Mouse (Mus musculus) CH12.LX (cell line): Measurements from ENCODE around the gene Tstd1. TPM values are rescaled to one million over a fixed set of nuclear protein-coding genes. Genes with fewer than 3 reads are reported as not detected.

Experiments used
- DNase-seq: peaks from one replicate; pipeline ENCODE4 v3.0.0-alpha.2; 2013; ENCODE audit errors: extremely low read depth
- H3K27ac ChIP-seq: 2 replicates; pipeline ENCODE4 v1.5.1; 2012; ENCODE audit warnings: low read depth, mild to moderate bottlenecking, control low read depth, moderate library complexity; ENCODE audit not compliant: insufficient read depth
- H3K27me3 ChIP-seq: replicated peaks from 2 replicates; pipeline ENCODE3; 2012; ENCODE audit warnings: inconsistent platforms
- H3K36me3 ChIP-seq, 2 experiments: replicated peaks in 1 of 2; 2 replicates each; pipeline versions ENCODE3 to v1.6.1; 2012; ENCODE audit warnings: inconsistent platforms in 1 of 2, low read length in 1 of 2, mild to moderate bottlenecking in 1 of 2, mixed read lengths in 1 of 2, moderate library complexity in 1 of 2; ENCODE audit not compliant: control insufficient read depth in 1 of 2, insufficient read depth in 1 of 2
- H3K4me1 ChIP-seq, 2 experiments: 2 replicates each; pipeline ENCODE4 v1.6.1; 2012; ENCODE audit warnings: inconsistent platforms in 1 of 2, moderate library complexity in 1 of 2; ENCODE audit not compliant: insufficient read depth in 2 of 2, control insufficient read depth in 1 of 2
- H3K4me2 ChIP-seq: 2 replicates; pipeline ENCODE4 v1.6.1; 2012; ENCODE audit warnings: low read depth, mild to moderate bottlenecking, control low read depth; ENCODE audit not compliant: poor library complexity, insufficient read depth, severe bottlenecking
- H3K4me3 ChIP-seq, 3 experiments: fragments of 150-350 bp in 1 of 3; sonication (generic) in 1 of 3; replicated peaks in 1 of 3; 2 replicates each; pipeline versions ENCODE3 to v1.5.1; 2011 to 2012; ENCODE audit warnings: low read depth in 2 of 3, low read length in 2 of 3, mild to moderate bottlenecking in 2 of 3, moderate library complexity in 2 of 3, control low read depth in 1 of 3, improper control_type of control experiment in 1 of 3, inconsistent platforms in 1 of 3, mixed read lengths in 1 of 3; ENCODE audit not compliant: poor library complexity in 1 of 3
- H3K79me2 ChIP-seq: replicated peaks from 2 replicates; pipeline ENCODE4 v1.6.1; 2012; ENCODE audit warnings: mild to moderate bottlenecking, moderate library complexity; ENCODE audit not compliant: control insufficient read depth, poor library complexity, insufficient read depth, severe bottlenecking; ENCODE audit errors: extremely low read depth
- H3K9ac ChIP-seq: 2 replicates; pipeline ENCODE4 v1.6.1; 2012; ENCODE audit warnings: low read depth, mild to moderate bottlenecking, control low read depth, moderate library complexity; ENCODE audit not compliant: insufficient read depth
- H3K9me3 ChIP-seq: replicated peaks from 2 replicates; pipeline ENCODE3; 2012; ENCODE audit warnings: low read length, inconsistent platforms, mixed read lengths
- BHLHE40 ChIP-seq: IDR thresholded peaks from 2 replicates; pipeline ENCODE4 v1.6.1; 2011; ENCODE audit warnings: mild to moderate bottlenecking, low read depth, low read length, improper control_type of control experiment
- CHD1 ChIP-seq: IDR thresholded peaks from 2 replicates; pipeline ENCODE4 v1.6.1; 2012; ENCODE audit warnings: low read depth, low read length, improper control_type of control experiment, inconsistent platforms
- CHD2 ChIP-seq: IDR thresholded peaks from 2 replicates; pipeline ENCODE4 v1.6.1; 2011; ENCODE audit warnings: low read length, improper control_type of control experiment
- CTCF ChIP-seq, 2 experiments: IDR thresholded peaks in 1 of 2; conservative IDR thresholded peaks in 1 of 2; 2 replicates each; pipeline ENCODE4 v1.5.1; 2011 to 2012; ENCODE audit warnings: low read depth in 2 of 2, low read length in 2 of 2, improper control_type of control experiment in 1 of 2, inconsistent platforms in 1 of 2, mild to moderate bottlenecking in 1 of 2, moderate library complexity in 1 of 2
- E2F4 ChIP-seq: IDR thresholded peaks from 2 replicates; pipeline ENCODE4 v1.6.1; 2011; ENCODE audit warnings: low read depth, low read length, improper control_type of control experiment; ENCODE audit not compliant: insufficient replicate concordance
- ELF1 ChIP-seq: IDR thresholded peaks from 2 replicates; pipeline ENCODE4 v1.6.1; 2014; ENCODE audit warnings: low read depth, mild to moderate bottlenecking, inconsistent platforms, low read length, improper control_type of control experiment
- HCFC1 ChIP-seq: IDR thresholded peaks from 2 replicates; pipeline ENCODE4 v1.6.1; 2012; ENCODE audit warnings: low read depth, mild to moderate bottlenecking, inconsistent platforms, low read length, improper control_type of control experiment
- IRF4 ChIP-seq: IDR thresholded peaks from 2 replicates; pipeline ENCODE4 v1.6.1; 2014; ENCODE audit warnings: low read depth, mild to moderate bottlenecking, inconsistent platforms, low read length, improper control_type of control experiment
- JUN ChIP-seq: IDR thresholded peaks from 2 replicates; pipeline ENCODE4 v1.6.1; 2011; ENCODE audit warnings: low read depth, mild to moderate bottlenecking, low read length, improper control_type of control experiment, moderate library complexity; ENCODE audit not compliant: insufficient read depth
- JUND ChIP-seq: conservative IDR thresholded peaks from 2 replicates; pipeline ENCODE4 v1.6.1; 2011; ENCODE audit warnings: low read depth, low read length, improper control_type of control experiment
- KAT2A ChIP-seq: IDR thresholded peaks from 2 replicates; pipeline ENCODE4 v1.6.1; 2012; ENCODE audit warnings: low read length, improper control_type of control experiment, inconsistent platforms; ENCODE audit not compliant: insufficient replicate concordance
- MAX ChIP-seq: IDR thresholded peaks from 2 replicates; pipeline ENCODE4 v1.6.1; 2011; ENCODE audit warnings: low read length, improper control_type of control experiment
- MAZ ChIP-seq: IDR thresholded peaks from 2 replicates; pipeline ENCODE4 v1.6.1; 2012; ENCODE audit warnings: low read depth, mild to moderate bottlenecking, inconsistent platforms, low read length, improper control_type of control experiment, moderate library complexity
- MEF2A ChIP-seq: IDR thresholded peaks from 2 replicates; pipeline ENCODE4 v1.6.1; 2014; ENCODE audit warnings: low read depth, mild to moderate bottlenecking, inconsistent platforms, low read length, improper control_type of control experiment, borderline replicate concordance
- MXI1 ChIP-seq: IDR thresholded peaks from 2 replicates; pipeline ENCODE4 v1.6.1; 2011; ENCODE audit warnings: mild to moderate bottlenecking, low read depth, low read length, improper control_type of control experiment
- MYC ChIP-seq: IDR thresholded peaks from 2 replicates; pipeline ENCODE4 v1.6.1; 2011; ENCODE audit warnings: low read depth, mild to moderate bottlenecking, improper control_type of control experiment, low read length
- NRF1 ChIP-seq: IDR thresholded peaks from 2 replicates; pipeline ENCODE4 v1.6.1; 2014; ENCODE audit warnings: low read depth, mild to moderate bottlenecking, inconsistent platforms, low read length, improper control_type of control experiment, moderate library complexity
- PAX5 ChIP-seq: IDR thresholded peaks from 2 replicates; pipeline ENCODE4 v1.6.1; 2012; ENCODE audit warnings: low read length, inconsistent platforms, mixed read lengths
- POLR2AphosphoS2 ChIP-seq: IDR thresholded peaks from 2 replicates; pipeline ENCODE4 v1.6.1; 2011; ENCODE audit warnings: low read depth, low read length, improper control_type of control experiment
- RAD21 ChIP-seq: IDR thresholded peaks from 2 replicates; pipeline ENCODE4 v1.6.1; 2011; ENCODE audit warnings: low read depth, mild to moderate bottlenecking, low read length, improper control_type of control experiment, moderate library complexity
- SMC3 ChIP-seq: IDR thresholded peaks from 2 replicates; pipeline ENCODE4 v1.6.1; 2011; ENCODE audit warnings: low read depth, low read length, improper control_type of control experiment
- TBP ChIP-seq: conservative IDR thresholded peaks from 2 replicates; pipeline ENCODE4 v1.6.1; 2011; ENCODE audit warnings: low read depth, low read length, improper control_type of control experiment
- TCF12 ChIP-seq: IDR thresholded peaks from 2 replicates; pipeline ENCODE4 v1.6.1; 2014; ENCODE audit warnings: low read depth, mild to moderate bottlenecking, inconsistent platforms, low read length, improper control_type of control experiment
- UBTF ChIP-seq: IDR thresholded peaks from 2 replicates; pipeline ENCODE4 v1.6.1; 2012; ENCODE audit warnings: low read depth, mild to moderate bottlenecking, inconsistent platforms, low read length, improper control_type of control experiment, moderate library complexity
- USF1 ChIP-seq: IDR thresholded peaks from 2 replicates; pipeline ENCODE4 v1.6.1; 2014; ENCODE audit warnings: low read depth, mild to moderate bottlenecking, inconsistent platforms, low read length, improper control_type of control experiment
- USF2 ChIP-seq: conservative IDR thresholded peaks from 2 replicates; pipeline ENCODE4 v1.6.1; 2011; ENCODE audit warnings: low read depth, low read length, improper control_type of control experiment
- ZC3H11A ChIP-seq: IDR thresholded peaks from 2 replicates; pipeline ENCODE4 v1.6.1; 2012; ENCODE audit warnings: low read depth, mild to moderate bottlenecking, inconsistent platforms, low read length, improper control_type of control experiment
- ZMIZ1 ChIP-seq: IDR thresholded peaks from 2 replicates; pipeline ENCODE4 v1.6.1; 2012; ENCODE audit warnings: low read depth, mild to moderate bottlenecking, inconsistent platforms, low read length, improper control_type of control experiment
- ZNF384 ChIP-seq: IDR thresholded peaks from 2 replicates; pipeline ENCODE4 v1.6.1; 2012; ENCODE audit warnings: low read depth, low read length, improper control_type of control experiment, inconsistent platforms
- dilution Hi-C: fragments of 300-500 bp; cut with MboI; formaldehyde crosslinking; loops from 2 replicates; pipeline ENCODE4 v1.14.3; 2020; ENCODE audit warnings: low sequenced_read_pairs; ENCODE audit not compliant: extremely low pct_unique_long_range_greater_than_20kb, extremely low pct_ligation_motif_present
- in situ Hi-C: fragments of 300-500 bp; cut with MboI; formaldehyde crosslinking; loops from 3 replicates; pipeline ENCODE4 v1.14.3; 2019; ENCODE audit warnings: low sequenced_read_pairs, low pct_ligation_motif_present, low pct_unique_long_range_greater_than_20kb, mixed read lengths
- polyA plus RNA-seq: library from polyadenylated mRNA; unstranded; fragments of >175 nt; gene quantifications from 2 replicates; pipeline ENCODE4 v1.2.1, GENCODE M21; 2012; ENCODE audit warnings: low read depth; ENCODE audit not compliant: insufficient read length
- total RNA-seq, 2 experiments: library from RNA; depleted of rRNA; stranded (reverse); fragments of 300-350 nt in 1 of 2; fragments of >200 nt in 1 of 2; gene quantifications; 2 replicates each; pipeline ENCODE4 v1.2.3; 2012 to 2014

The Tstd1 gene
- total and polyA plus RNA-seq, 3 experiments = 1.4 to 3.5 (median 2.5) TPM

DNA sequence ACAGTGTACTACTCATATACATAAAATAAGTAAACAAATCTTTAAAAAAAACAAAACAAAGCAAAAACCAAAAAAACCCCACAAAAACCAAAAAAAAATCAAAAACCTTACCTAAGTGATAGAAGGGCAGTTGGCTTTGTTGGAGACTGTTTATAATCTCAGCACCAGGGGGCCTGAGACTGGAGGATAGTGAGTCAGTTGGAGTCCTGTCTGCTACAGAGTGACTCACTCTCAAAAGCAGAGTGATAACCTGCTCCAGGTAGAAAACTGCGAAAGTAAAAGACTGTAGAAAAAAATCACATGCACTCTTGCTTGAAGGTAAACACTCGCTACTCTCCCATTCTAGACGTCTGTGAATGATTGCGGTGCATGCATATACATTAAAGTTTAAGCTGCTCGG is 26.4 kb downstream of the Tstd1 start:
- H3K27ac ChIP-seq = no peak overlapping the region
- H3K4me2 ChIP-seq = no peak overlapping the region
- no peaks in the 10 kb centered on the region for H3K79me2 ChIP-seq
- no peaks in the 10 kb centered on the region for H3K36me3 ChIP-seq
- peaks cover 10% of the 10 kb centered on the region for H3K9me3 ChIP-seq
- H3K27me3 ChIP-seq = no peaks in the 10 kb centered on the region
- H3K4me1 ChIP-seq = peaks cover 5 to 15% of the 10 kb centered on the region in 2 experiments; a peak in 3 of 4 replicates
- no peak overlapping the region for H3K9ac ChIP-seq
- DNase-seq = no peak
- in situ Hi-C loops = no loop called here
- H3K4me3 ChIP-seq = no peak overlapping the region
- TF ChIP-seq MAZ (no peak), RAD21 (no peak)
- dilution Hi-C loops = no loop called here

DNA sequence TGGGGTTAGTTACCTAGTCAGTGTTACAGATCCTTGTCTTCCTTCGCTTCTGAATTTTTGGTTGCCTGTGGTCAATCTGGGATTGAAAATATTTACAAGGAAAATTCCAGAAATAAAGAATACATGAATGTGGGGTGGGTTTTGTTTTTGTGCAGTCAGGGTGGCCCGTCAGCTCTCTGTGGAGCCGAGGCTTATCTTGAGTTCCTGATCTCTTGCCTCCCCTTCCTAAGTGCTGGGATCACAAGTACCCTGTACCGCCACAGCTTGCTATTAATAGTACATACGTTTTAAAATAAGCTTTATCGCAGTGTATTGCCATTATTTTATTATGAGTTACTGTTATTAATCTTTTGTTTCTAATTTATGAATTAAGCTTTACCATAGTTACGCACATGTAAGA is 28.2 kb downstream of the Tstd1 start:
- in situ Hi-C loops (no loop called here), dilution Hi-C loops (no loop called here)

DNA sequence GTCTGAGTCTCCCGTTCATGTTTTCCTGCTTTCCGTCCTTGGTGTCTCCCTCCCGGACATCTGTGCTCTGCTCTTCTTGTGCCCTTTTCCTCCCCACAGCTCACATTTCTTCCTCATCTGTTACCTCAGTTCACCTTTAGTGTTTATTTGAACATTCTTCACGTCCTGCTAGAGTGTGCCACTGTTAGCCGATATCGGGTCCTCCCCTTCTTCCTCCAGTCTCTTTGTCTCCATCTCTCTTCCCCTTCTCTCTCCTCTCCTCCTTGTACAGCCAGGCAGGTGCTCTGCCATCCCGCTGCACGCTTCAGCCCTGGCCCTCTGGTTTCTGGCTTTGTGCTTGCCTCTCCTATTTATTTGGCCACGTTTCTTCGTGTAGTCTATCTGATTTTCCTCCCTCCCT is 29.0 kb downstream of the Tstd1 start:
- H3K27me3 ChIP-seq = no peaks in the 10 kb centered on the region
- H3K27ac ChIP-seq = no peak overlapping the region
- in situ Hi-C loops (no loop called here), dilution Hi-C loops (no loop called here)
- H3K9ac ChIP-seq = no peak overlapping the region
- no peaks in the 10 kb centered on the region for H3K36me3 ChIP-seq
- H3K4me2 ChIP-seq = no peak overlapping the region
- no peaks in the 10 kb centered on the region for H3K79me2 ChIP-seq
- peaks cover 10% of the 10 kb centered on the region for H3K9me3 ChIP-seq
- TF ChIP-seq ZC3H11A = no peak
- no peak for TF ChIP-seq SMC3
- TF ChIP-seq JUN = no peak
- no peak for TF ChIP-seq MXI1
- no peak for TF ChIP-seq CTCF (conservative IDR thresholded peaks at IDR 0.05 in 1 of 2, IDR thresholded peaks at IDR 0.05 in 1 of 2; ENCODE audit: low read depth in 2 of 2, low read length in 2 of 2)
- no peak for TF ChIP-seq PAX5
- no peak for TF ChIP-seq CHD2
- no peak for TF ChIP-seq HCFC1
- TF ChIP-seq ELF1 = no peak
- TF ChIP-seq TCF12 = no peak
- TF ChIP-seq UBTF = no peak
- no peak for TF ChIP-seq ZNF384
- TF ChIP-seq USF2 = no peak
- no peak for TF ChIP-seq KAT2A
- TF ChIP-seq JUND = no peak
- TF ChIP-seq TBP = no peak
- TF ChIP-seq IRF4 = no peak
- TF ChIP-seq ZMIZ1 = no peak
- peaks cover 7 to 14% of the 10 kb centered on the region in 2 experiments for H3K4me1 ChIP-seq
- no peak overlapping the region for H3K4me3 ChIP-seq
- no peak for DNase-seq

More for the DNA sequence above, 28.2 kb downstream of the Tstd1 start:
- H3K9ac ChIP-seq = no peak overlapping the region
- no peaks in the 10 kb centered on the region for H3K36me3 ChIP-seq
- no peaks in the 10 kb centered on the region for H3K27me3 ChIP-seq
- peaks cover 10 to 20% of the 10 kb centered on the region in 2 experiments for H3K4me1 ChIP-seq
- no peak for DNase-seq
- no peak overlapping the region for H3K4me3 ChIP-seq
- no peaks in the 10 kb centered on the region for H3K79me2 ChIP-seq
- H3K9me3 ChIP-seq = peaks cover 10% of the 10 kb centered on the region
- no peak overlapping the region for H3K4me2 ChIP-seq
- no peak overlapping the region for H3K27ac ChIP-seq
- TF ChIP-seq MAZ = no peak
- no peak for TF ChIP-seq IRF4
- TF ChIP-seq NRF1 = no peak
- no peak for TF ChIP-seq KAT2A
- no peak for TF ChIP-seq JUN
- no peak for TF ChIP-seq CHD1
- TF ChIP-seq E2F4 = no peak
- no peak for TF ChIP-seq HCFC1
- no peak for TF ChIP-seq CHD2
- TF ChIP-seq MAX = no peak
- TF ChIP-seq USF1 = no peak
- TF ChIP-seq ZMIZ1 = no peak
- no peak for TF ChIP-seq MXI1
- no peak for TF ChIP-seq MYC
- no peak for TF ChIP-seq PAX5
- no peak for TF ChIP-seq MEF2A
- no peak for TF ChIP-seq POLR2AphosphoS2
- TF ChIP-seq BHLHE40 = no peak
- TF ChIP-seq JUND = no peak
